Mouse (Mus musculus) megakaryocyte, adult 5-6 weeks (primary cell): ENCODE results near the gene Rapgef3. TPM values are rescaled to one million over a fixed set of nuclear protein-coding genes. Genes with fewer than 3 reads are reported as not detected.
A peak's percentile ranks its signal among the peaks of the same experiment; 100 is the strongest.

Experiments used
- ATAC-seq: 2 replicates; pipeline ENCODE4 v1.8.0; 2016; ENCODE audit warnings: mild to moderate bottlenecking, inconsistent platforms; ENCODE audit not compliant: poor library complexity, severe bottlenecking
- total RNA-seq, 2 experiments: library from RNA; stranded (forward) in 1 of 2; stranded (reverse) in 1 of 2; fragments of 153-499, 151-499 nt in 1 of 2; fragments of 221-1000, 200-1000 nt in 1 of 2; gene quantifications; 2 replicates each; pipeline versions ENCODE4 v1.2.3 to v1.2.4; 2015 to 2017

The Rapgef3 gene
- total RNA-seq, 2 experiments from 2014 or later = 0.02 to 1.4 TPM

DNA sequence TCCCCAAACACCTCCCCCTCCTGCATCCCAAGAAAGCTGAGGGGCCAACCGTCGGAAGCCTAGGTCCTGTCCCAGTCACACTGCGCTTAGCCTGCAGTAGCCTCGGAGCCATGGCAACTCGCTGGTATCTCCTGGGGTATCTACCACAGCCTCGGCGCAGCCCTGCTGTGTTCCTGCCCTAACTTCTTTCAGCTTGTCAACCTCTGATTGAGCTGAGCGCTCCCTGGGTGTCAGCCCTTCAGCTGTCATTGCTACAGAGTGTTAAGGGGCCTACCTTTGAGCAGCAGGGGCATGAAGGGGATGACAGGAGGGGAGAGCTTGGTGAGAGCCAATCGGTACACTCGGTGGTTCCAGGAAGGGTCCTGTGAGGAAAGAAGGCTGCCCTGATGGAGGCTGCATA lies 19.5 kb downstream of the Rapgef3 start:
- ATAC-seq = no peak

- ATAC-seq = no peak
These were observed 20.3 kb downstream of the Rapgef3 start for GRCm38 (mm10) chr15:97747486-97747885.

GRCm38 (mm10) chr15:97746748-97747147 lies 21.0 kb downstream of the Rapgef3 start:
- ATAC-seq = no peak

DNA sequence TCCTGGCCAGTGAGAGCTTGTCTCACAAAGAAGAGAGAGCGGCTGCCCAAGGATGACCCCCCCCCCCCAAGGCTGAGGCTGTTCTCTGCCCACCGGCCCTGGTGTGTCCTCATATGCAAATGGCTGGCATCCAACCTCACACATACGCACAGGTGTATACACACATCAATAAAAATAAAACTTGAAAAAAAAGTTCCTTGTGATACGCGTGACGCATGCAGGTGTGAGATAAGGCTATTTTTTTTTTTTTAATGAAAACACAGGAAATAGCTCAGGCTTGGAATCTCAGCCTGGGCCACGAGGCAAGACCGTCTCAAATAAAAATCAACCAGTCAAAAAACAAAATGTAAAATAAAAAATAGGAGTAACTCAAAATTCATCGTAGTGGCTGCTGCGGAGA lies 21.5 kb downstream of the Rapgef3 start:
- no peak for ATAC-seq

DNA sequence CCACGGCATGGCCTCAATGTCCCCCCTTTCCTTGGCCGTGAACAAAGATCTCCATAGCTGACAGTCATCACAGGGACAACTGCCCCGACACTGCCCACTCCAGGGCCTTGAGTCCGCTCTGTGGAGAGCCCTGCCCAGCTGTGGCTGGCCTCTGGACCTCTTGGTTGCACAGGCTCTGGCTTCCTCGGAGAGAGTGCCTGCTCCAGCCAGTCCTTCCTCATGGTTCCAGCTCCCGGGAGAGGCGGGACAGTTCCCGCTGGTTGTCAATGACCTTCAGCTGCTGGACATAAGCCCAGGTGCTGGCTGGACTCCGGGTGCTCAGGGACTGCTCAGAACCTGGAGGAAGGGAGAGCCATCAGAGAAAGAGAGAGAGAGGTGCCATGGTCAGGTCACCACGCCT lies 22.4 kb downstream of the Rapgef3 start:
- no peak for ATAC-seq

- peak; percentile 59 for ATAC-seq
These were observed 22.8 kb downstream of the Rapgef3 start for GRCm38 (mm10) chr15:97744930-97745329.

- ATAC-seq = no peak
These were observed 23.7 kb downstream of the Rapgef3 start for GRCm38 (mm10) chr15:97743961-97744525.

DNA sequence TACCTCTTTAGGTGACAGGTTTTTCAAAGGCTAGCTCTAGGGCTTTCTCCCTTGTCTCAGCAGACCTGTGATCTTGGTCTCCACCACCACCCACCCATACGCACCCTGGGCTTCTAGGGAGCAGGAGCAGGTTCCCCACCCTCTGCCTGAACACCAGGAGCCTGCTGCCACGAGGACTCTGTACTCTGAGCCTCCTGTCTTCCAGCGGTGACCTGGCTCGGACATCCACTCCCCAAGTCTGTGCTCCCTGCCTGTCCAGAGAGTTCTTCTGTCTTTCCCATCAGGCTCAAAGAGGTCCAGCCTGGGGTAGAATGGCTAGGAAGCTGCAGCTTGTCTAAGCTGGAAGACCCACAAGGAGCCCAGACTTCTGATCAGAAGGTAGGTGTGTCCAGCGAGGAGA lies 24.6 kb downstream of the Rapgef3 start:
- no peak for ATAC-seq

DNA sequence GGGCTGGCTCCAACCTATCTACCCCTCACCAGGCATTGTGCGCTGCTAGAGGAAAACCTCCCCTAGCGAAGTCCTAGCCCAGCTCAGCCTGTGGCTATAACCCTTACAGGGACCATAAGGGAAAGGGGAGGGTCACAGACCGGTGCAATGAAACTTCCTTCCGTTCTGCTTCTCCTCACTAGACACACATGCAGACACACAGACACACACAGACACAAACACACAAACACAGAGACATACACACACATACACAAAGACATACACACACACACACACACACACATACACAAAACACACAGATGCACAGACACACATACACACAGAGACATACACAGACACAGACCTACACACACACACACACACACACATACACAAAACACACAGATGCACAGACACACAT lies 25.2 kb downstream of the Rapgef3 start:
- no peak for ATAC-seq

DNA sequence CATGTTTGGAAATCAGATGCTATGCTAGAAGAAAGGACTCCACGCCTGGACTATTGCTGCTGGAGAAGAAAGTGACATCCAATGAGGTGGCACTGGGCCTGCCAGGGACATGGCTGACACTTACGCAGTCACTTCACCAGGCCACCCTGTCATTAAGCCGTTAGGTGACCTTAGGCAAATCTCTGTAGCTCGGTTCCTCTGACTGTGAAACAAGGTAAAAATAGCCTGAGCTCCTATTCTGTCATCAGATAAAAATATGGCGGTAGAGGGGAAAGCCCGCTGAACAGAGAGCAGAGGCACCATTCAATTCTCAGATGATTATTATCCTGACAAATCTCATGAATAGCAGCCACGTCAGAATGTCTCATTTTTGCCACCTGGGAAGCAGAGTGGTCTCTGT lies 25.7 kb downstream of the Rapgef3 start:
- ATAC-seq = no peak

- ATAC-seq = no peak
These were observed 26.1 kb downstream of the Rapgef3 start for GRCm38 (mm10) chr15:97741662-97742061.

- no peak for ATAC-seq
These were observed 27.5 kb downstream of the Rapgef3 start for GRCm38 (mm10) chr15:97740283-97740732.

- ATAC-seq = no peak
These were observed 28.8 kb downstream of the Rapgef3 start for GRCm38 (mm10) chr15:97738923-97739322.

DNA sequence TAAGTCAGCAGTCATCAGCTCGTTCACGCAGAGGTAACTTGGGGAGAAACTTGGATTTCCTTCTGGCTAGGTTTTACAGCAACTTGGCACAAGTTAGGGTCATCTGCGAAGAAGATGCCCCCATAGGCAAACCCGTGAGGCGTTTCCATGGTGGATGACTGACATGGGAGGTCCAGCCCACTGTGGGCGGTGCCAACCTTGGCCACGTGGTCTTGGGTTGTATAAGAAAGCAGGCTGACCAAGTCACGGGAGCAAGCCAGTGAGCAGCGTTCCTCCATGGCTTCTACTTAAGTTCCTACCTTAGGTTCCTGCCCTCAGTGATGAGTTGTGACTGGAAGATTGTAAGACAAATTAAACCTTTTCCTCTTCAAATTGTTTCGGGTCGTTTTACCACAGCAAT lies 35.8 kb downstream of the Rapgef3 start:
- no peak for ATAC-seq

GRCm38 (mm10) chr15:97731111-97731510 lies 36.7 kb downstream of the Rapgef3 start, which contains the start of gene Endou:
TSS of gene Endou (minus strand) at chr15:97731339.
- no peak for ATAC-seq

DNA sequence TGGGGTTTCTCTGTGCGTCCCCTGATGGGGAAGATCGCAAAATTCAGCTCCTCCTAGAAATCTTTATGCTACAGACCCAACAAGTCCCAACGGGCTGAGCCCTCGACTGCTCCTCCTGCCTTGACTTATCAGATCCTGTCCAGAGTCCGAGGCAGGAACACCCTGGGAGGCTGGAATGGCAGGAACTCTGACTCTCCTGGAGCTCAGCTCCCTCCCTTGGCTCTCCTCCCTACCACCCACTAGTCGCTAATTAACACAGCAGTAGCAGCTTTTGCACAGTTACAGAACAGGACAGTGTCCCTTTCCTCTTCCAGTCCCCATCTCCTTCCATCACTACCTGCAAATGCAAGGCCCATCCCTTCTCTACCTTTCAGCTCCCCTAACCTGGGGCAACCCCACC lies 37.4 kb downstream of the Rapgef3 start:
- ATAC-seq = no peak

DNA sequence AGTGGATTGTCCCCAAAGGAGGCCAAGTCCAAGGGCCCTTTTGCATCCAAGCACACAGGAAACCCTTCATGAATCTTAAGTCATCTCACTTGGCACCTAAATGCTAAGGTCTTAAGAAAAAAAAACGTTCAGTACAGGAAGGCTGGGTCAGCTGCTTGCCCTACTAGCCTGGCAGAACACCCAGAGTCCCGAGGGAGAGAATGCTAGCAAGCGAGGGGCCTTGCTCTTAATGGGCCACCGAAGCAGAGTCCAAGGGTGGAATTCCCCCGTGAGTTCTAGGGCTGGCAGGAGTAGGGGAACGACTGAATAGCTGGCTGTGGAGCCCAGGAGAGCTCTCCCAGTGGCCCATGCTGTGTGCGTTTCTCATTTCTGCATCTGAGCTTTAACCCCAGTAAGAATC lies 39.0 kb downstream of the Rapgef3 start:
- ATAC-seq = no peak

DNA sequence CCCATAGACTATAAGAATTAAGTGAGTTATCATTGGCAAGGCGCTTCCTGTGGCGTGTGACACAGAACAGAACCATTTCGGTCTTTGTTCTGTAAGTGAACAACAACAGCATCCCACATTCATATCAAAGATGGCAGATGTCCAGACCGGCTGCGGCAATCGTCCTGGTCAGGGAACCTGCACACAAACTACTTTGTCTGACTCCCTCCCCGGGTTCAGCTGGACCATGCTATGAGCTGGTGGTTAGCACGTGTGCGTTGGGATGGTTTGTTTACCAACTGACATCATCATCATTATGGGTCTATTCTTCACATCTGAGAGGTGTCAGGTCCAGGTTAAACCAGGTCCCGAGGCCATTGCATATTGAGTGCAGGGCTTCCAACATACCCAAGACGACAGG lies 39.4 kb downstream of the Rapgef3 start:
- no peak for ATAC-seq

- no peak for ATAC-seq
These were observed 40.3 kb downstream of the Rapgef3 start for GRCm38 (mm10) chr15:97727520-97727919.

- ATAC-seq = peak; percentile 61
These were observed 40.7 kb downstream of the Rapgef3 start for GRCm38 (mm10) chr15:97727048-97727447.

DNA sequence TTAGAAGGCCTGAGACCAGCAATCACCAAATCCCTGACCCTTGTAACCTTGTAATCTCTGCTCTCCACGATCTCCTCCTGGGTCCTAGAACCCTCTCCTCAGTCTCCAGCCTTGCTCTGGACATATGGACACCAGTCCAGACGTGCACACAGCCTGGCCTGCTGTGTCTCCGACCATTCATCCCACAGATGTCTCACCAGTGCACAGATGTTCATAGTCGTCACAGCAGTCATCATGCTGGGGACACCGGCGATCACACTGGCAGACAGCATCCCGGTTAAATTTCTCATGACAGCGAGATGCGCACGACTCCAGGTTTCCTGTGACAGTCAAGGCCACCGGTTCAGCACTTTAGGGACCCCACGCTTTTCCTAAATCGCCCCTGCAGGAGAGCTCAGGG lies 41.5 kb downstream of the Rapgef3 start:
- ATAC-seq = no peak

DNA sequence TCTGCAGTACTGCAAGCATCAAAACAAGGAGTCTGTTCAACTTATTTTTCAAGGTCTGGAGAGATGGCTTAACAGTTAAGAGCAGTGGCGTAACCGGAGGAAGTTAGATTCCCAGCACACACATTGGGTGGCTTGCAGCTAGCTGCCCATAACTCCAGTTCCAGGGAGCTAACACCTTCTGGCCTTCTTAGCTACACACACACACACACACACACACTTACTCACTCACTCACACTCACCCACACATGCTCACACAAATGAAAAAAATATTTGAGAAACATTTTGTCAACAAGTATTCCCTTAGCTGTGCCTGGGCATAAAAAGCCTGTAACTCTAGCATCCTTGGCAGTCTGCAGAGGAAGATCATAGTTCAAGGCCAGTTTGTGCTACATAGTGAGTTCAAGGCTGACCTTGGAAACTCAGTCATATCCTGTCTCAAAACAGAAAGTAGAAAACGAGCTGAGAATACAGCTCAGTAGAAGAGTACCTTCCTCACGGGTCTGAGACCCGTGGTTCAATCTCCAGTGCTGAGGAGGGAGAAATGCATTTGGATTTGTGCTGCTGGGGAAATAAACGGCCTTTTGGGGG lies 42.5 kb downstream of the Rapgef3 start:
- ATAC-seq = peak; percentile 45
